Mouse (Mus musculus): ENCODE data around the gene Hes7. TPM values are rescaled to one million over a fixed set of nuclear protein-coding genes. Genes with fewer than 3 reads are reported as not detected.

Gene Hes7
- total and polyA plus RNA-seq, 3 experiments: 0.04 TPM; not detected in 2

- H3K4me2 ChIP-seq (ENCODE audit: insufficient read depth, low read depth, poor library complexity, severe bottlenecking): no peak overlapping the region
- dilution Hi-C loops (cut with MboI; ENCODE audit: extremely low pct_ligation_motif_present, extremely low pct_unique_long_range_greater_than_20kb, low sequenced_read_pairs) (no loop called here), in situ Hi-C loops (cut with MboI; ENCODE audit: low pct_ligation_motif_present, low pct_unique_long_range_greater_than_20kb, low sequenced_read_pairs) (no loop called here)
- no peak overlapping the region for H3K4me3 ChIP-seq (replicated peaks in 1 of 3; ENCODE audit: low read depth in 2 of 3, low read length in 2 of 3, poor library complexity in 1 of 3)
- TF ChIP-seq CHD1 (IDR thresholded peaks at IDR 0.05; ENCODE audit: low read depth, low read length) (no peak), CHD2 (IDR thresholded peaks at IDR 0.05; ENCODE audit: low read length) (no peak), RAD21 (IDR thresholded peaks at IDR 0.05; ENCODE audit: low read depth, low read length) (no peak), RCOR1 (conservative IDR thresholded peaks at IDR 0.05; ENCODE audit: low read depth, low read length) (no peak), MAX (IDR thresholded peaks at IDR 0.05; ENCODE audit: low read length) (no peak), MEF2A (IDR thresholded peaks at IDR 0.05; ENCODE audit: borderline replicate concordance, low read depth, low read length) (no peak), USF1 (IDR thresholded peaks at IDR 0.05; ENCODE audit: low read depth, low read length) (no peak), MAZ (IDR thresholded peaks at IDR 0.05; ENCODE audit: low read depth, low read length) (no peak), MYC (IDR thresholded peaks at IDR 0.05; ENCODE audit: low read depth, low read length) (no peak), ZMIZ1 (IDR thresholded peaks at IDR 0.05; ENCODE audit: low read depth, low read length) (no peak), POLR2AphosphoS2 (IDR thresholded peaks at IDR 0.05; ENCODE audit: low read depth, low read length) (no peak), NELFE (IDR thresholded peaks at IDR 0.05; ENCODE audit: low read depth, low read length) (no peak), UBTF (IDR thresholded peaks at IDR 0.05; ENCODE audit: low read depth, low read length) (no peak), TCF12 (IDR thresholded peaks at IDR 0.05; ENCODE audit: low read depth, low read length) (no peak)
- H3K27ac ChIP-seq (ENCODE audit: insufficient read depth, low read depth): no peak overlapping the region
- no peak overlapping the region for H3K9ac ChIP-seq (ENCODE audit: insufficient read depth, low read depth)
- H3K27me3 ChIP-seq (replicated peaks): peaks cover 19% of the 10 kb centered on the region
- H3K36me3 ChIP-seq (replicated peaks in 1 of 2; ENCODE audit: control insufficient read depth in 1 of 2, insufficient read depth in 1 of 2, low read length in 1 of 2): peaks cover 68 to 74% of the 10 kb centered on the region in 2 experiments
- no peaks in the 10 kb centered on the region for H3K79me2 ChIP-seq (replicated peaks; ENCODE audit: control insufficient read depth, extremely low read depth, insufficient read depth, poor library complexity, severe bottlenecking)
- no peak for DNase-seq (ENCODE audit: extremely low read depth)
- no peaks in the 10 kb centered on the region for H3K9me3 ChIP-seq (replicated peaks; ENCODE audit: low read length)
- H3K4me1 ChIP-seq (ENCODE audit: control insufficient read depth in 1 of 2, insufficient read depth in 2 of 2): peaks cover 0 to 18% of the 10 kb centered on the region in 2 experiments; a peak in 2 of 4 replicates
Measured at GRCm38 (mm10) chr11:69107676-69108075, 12.5 kb upstream of the Hes7 start.

- H3K27ac ChIP-seq (ENCODE audit: insufficient read depth, low read depth): no peak overlapping the region
- no peak overlapping the region for H3K4me3 ChIP-seq (replicated peaks in 1 of 3; ENCODE audit: low read depth in 2 of 3, low read length in 2 of 3, poor library complexity in 1 of 3)
- in situ Hi-C loops (cut with MboI; ENCODE audit: low pct_ligation_motif_present, low pct_unique_long_range_greater_than_20kb, low sequenced_read_pairs) (no loop called here), dilution Hi-C loops (cut with MboI; ENCODE audit: extremely low pct_ligation_motif_present, extremely low pct_unique_long_range_greater_than_20kb, low sequenced_read_pairs) (no loop called here)
- peaks cover 63 to 68% of the 10 kb centered on the region in 2 experiments for H3K36me3 ChIP-seq (replicated peaks in 1 of 2; ENCODE audit: control insufficient read depth in 1 of 2, insufficient read depth in 1 of 2, low read length in 1 of 2)
- no peak for TF ChIP-seq ZNF384 (IDR thresholded peaks at IDR 0.05; ENCODE audit: low read depth, low read length)
- no peak for TF ChIP-seq PAX5 (IDR thresholded peaks at IDR 0.05; ENCODE audit: low read length)
- no peak for TF ChIP-seq MXI1 (IDR thresholded peaks at IDR 0.05; ENCODE audit: low read depth, low read length)
- TF ChIP-seq NELFE (IDR thresholded peaks at IDR 0.05; ENCODE audit: low read depth, low read length): no peak
- no peak for TF ChIP-seq USF1 (IDR thresholded peaks at IDR 0.05; ENCODE audit: low read depth, low read length)
- no peak for TF ChIP-seq MYC (IDR thresholded peaks at IDR 0.05; ENCODE audit: low read depth, low read length)
- no peak for TF ChIP-seq EP300 (IDR thresholded peaks at IDR 0.05; ENCODE audit: low read length)
- TF ChIP-seq GABPA (IDR thresholded peaks at IDR 0.05; ENCODE audit: insufficient replicate concordance, low read depth, low read length): no peak
- TF ChIP-seq ZKSCAN1 (IDR thresholded peaks at IDR 0.05; ENCODE audit: borderline replicate concordance, low read depth, low read length): no peak
- no peak for TF ChIP-seq CHD2 (IDR thresholded peaks at IDR 0.05; ENCODE audit: low read length)
- no peak for TF ChIP-seq ZC3H11A (IDR thresholded peaks at IDR 0.05; ENCODE audit: low read depth, low read length)
- no peak overlapping the region for H3K4me2 ChIP-seq (ENCODE audit: insufficient read depth, low read depth, poor library complexity, severe bottlenecking)
- peaks cover 24% of the 10 kb centered on the region for H3K27me3 ChIP-seq (replicated peaks)
- H3K79me2 ChIP-seq (replicated peaks; ENCODE audit: control insufficient read depth, extremely low read depth, insufficient read depth, poor library complexity, severe bottlenecking): no peaks in the 10 kb centered on the region
- no peaks in the 10 kb centered on the region for H3K9me3 ChIP-seq (replicated peaks; ENCODE audit: low read length)
- peaks cover 0 to 18% of the 10 kb centered on the region in 2 experiments; a peak in 2 of 4 replicates for H3K4me1 ChIP-seq (ENCODE audit: control insufficient read depth in 1 of 2, insufficient read depth in 2 of 2)
- H3K9ac ChIP-seq (ENCODE audit: insufficient read depth, low read depth): no peak overlapping the region
- DNase-seq (ENCODE audit: extremely low read depth): no peak
Measured at GRCm38 (mm10) chr11:69108223-69108622, 12.0 kb upstream of the Hes7 start.
